Mouse (Mus musculus): ENCODE measurements around the gene Cacna2d3.

- TF ChIP-seq E2F4 (IDR thresholded peaks at IDR 0.05; ENCODE audit: insufficient replicate concordance, low read depth, low read length), result no peak
- no peak for TF ChIP-seq EP300 (IDR thresholded peaks at IDR 0.05; ENCODE audit: low read length)
- TF ChIP-seq ZKSCAN1 (IDR thresholded peaks at IDR 0.05; ENCODE audit: borderline replicate concordance, low read depth, low read length), result no peak
- TF ChIP-seq CTCF (conservative IDR thresholded peaks at IDR 0.05 in 1 of 2, IDR thresholded peaks at IDR 0.05 in 1 of 2; ENCODE audit: low read depth in 2 of 2, low read length in 2 of 2), result no peak
- no peak for TF ChIP-seq MXI1 (IDR thresholded peaks at IDR 0.05; ENCODE audit: low read depth, low read length)
- no peak for TF ChIP-seq MEF2A (IDR thresholded peaks at IDR 0.05; ENCODE audit: borderline replicate concordance, low read depth, low read length)
- no peak for TF ChIP-seq UBTF (IDR thresholded peaks at IDR 0.05; ENCODE audit: low read depth, low read length)
- no peak for TF ChIP-seq NRF1 (IDR thresholded peaks at IDR 0.05; ENCODE audit: low read depth, low read length)
- TF ChIP-seq NELFE (IDR thresholded peaks at IDR 0.05; ENCODE audit: low read depth, low read length), result no peak
These were observed 537.9 kb downstream of the Cacna2d3 start for GRCm38 (mm10) chr14:29183730-29184129.

Measured in CH12.LX (cell line).